Mouse (Mus musculus) liver, embryonic 13.5 days (tissue): Measurements from ENCODE around the gene Spata46. TPM values are rescaled to one million over a fixed set of nuclear protein-coding genes. Genes with fewer than 3 reads are reported as not detected.

Experiments
- ATAC-seq: fragments of 200-750 bp; cut with Nextera tagmentation; 2 replicates; pipeline ENCODE4 v1.8.0; 2017; ENCODE audit warnings: low read depth, mild to moderate bottlenecking, moderate number of reproducible peaks, moderate library complexity
- DNase-seq: peaks from one replicate; pipeline ENCODE4 v3.0.0; 2022
- H3K27ac ChIP-seq: fragments of 300-500 bp; sonication (generic); 2 replicates; pipeline ENCODE4 v1.5.1; 2015; ENCODE audit warnings: moderate library complexity, mild to moderate bottlenecking, inconsistent platforms
- H3K27me3 ChIP-seq: fragments of 300-500 bp; sonication (generic); 2 replicates; pipeline ENCODE4 v1.6.1; 2015; ENCODE audit warnings: mild to moderate bottlenecking, inconsistent platforms
- H3K36me3 ChIP-seq: fragments of 300-500 bp; sonication (generic); 2 replicates; pipeline ENCODE4 v1.6.1; 2015; ENCODE audit warnings: mild to moderate bottlenecking, inconsistent platforms
- H3K4me1 ChIP-seq: fragments of 300-500 bp; sonication (generic); replicated peaks from 2 replicates; pipeline ENCODE4 v1.6.1; 2015; ENCODE audit warnings: inconsistent platforms
- H3K4me2 ChIP-seq: fragments of 300-500 bp; sonication (generic); 2 replicates; pipeline ENCODE4 v1.6.1; 2015; ENCODE audit warnings: inconsistent platforms, mild to moderate bottlenecking, moderate library complexity
- H3K4me3 ChIP-seq: fragments of 300-500 bp; sonication (generic); replicated peaks from 2 replicates; pipeline ENCODE4 v1.5.1; 2015; ENCODE audit warnings: mild to moderate bottlenecking, inconsistent platforms
- H3K9ac ChIP-seq: fragments of 300-500 bp; sonication (generic); 2 replicates; pipeline ENCODE4 v1.6.1; 2015; ENCODE audit warnings: mild to moderate bottlenecking, inconsistent platforms
- H3K9me3 ChIP-seq: fragments of 300-500 bp; sonication (generic); replicated peaks from 2 replicates; pipeline ENCODE4 v1.6.1; 2016; ENCODE audit warnings: inconsistent platforms
- WGBS: fragments of 180-500 bp; shearing (Covaris S2); methylation state at CpG from one replicate; pipeline ENCODE4 v1.1.7; 2015; ENCODE audit not compliant: insufficient replicate concordance; 5-methylcytosine and 5-hydroxymethylcytosine counted together
- polyA plus RNA-seq: library from polyadenylated mRNA; unstranded; fragments of >200 nt; fragmentation: Nextera tagmentation; extraction: Ambion mirVana; gene quantifications from 2 replicates; pipeline ENCODE4 v1.2.1, GENCODE M21; 2015

Spata46 gene
- polyA plus RNA-seq, 1 experiment from 2014 or later = 0.31 TPM

- DNase-seq (no peak), ATAC-seq (no peak)
- no peak overlapping the region for H3K27ac ChIP-seq
- no peaks in the 10 kb centered on the region for H3K27me3 ChIP-seq
- H3K9me3 ChIP-seq = no peaks in the 10 kb centered on the region
- no peak overlapping the region for H3K9ac ChIP-seq
- H3K4me3 ChIP-seq = no peak overlapping the region
- H3K36me3 ChIP-seq = no peaks in the 10 kb centered on the region
- no peak overlapping the region for H3K4me2 ChIP-seq
- 67% methylated on average over 6 of the region's 6 CpGs for WGBS
- no peaks in the 10 kb centered on the region for H3K4me1 ChIP-seq
These were observed 6.1 kb upstream of the Spata46 start for GRCm38 (mm10) chr1:170302456-170302855.

GRCm38 (mm10) chr1:170303103-170303502 lies 5.5 kb upstream of the Spata46 start:
- Histone ChIP-seq H3K4me1 (no peaks in the 10 kb centered on the region), H3K36me3 (no peaks in the 10 kb centered on the region), H3K4me2 (no peak overlapping the region), H3K9ac (no peak overlapping the region), H3K27ac (no peak overlapping the region), H3K27me3 (no peaks in the 10 kb centered on the region), H3K9me3 (no peaks in the 10 kb centered on the region), H3K4me3 (no peak overlapping the region)
- DNase-seq = no peak
- ATAC-seq = no peak
- WGBS = 67% methylated on average over 6 of the region's 6 CpGs

- H3K4me2 ChIP-seq = no peak overlapping the region
- H3K9ac ChIP-seq = no peak overlapping the region
- no peak overlapping the region for H3K27ac ChIP-seq
- no peaks in the 10 kb centered on the region for H3K4me1 ChIP-seq
- no peak for DNase-seq
- H3K27me3 ChIP-seq = no peaks in the 10 kb centered on the region
- no peaks in the 10 kb centered on the region for H3K36me3 ChIP-seq
- 59% methylated on average over 10 of the region's 10 CpGs for WGBS
- no peak for ATAC-seq
- H3K4me3 ChIP-seq = no peak overlapping the region
- no peaks in the 10 kb centered on the region for H3K9me3 ChIP-seq
These were observed 3.6 kb upstream of the Spata46 start for GRCm38 (mm10) chr1:170305002-170305401.

GRCm38 (mm10) chr1:170306232-170306631 lies 2.4 kb upstream of the Spata46 start, which contains the start of gene Gm7694:
TSS of gene Gm7694 (minus strand) at chr1:170306332.
- 83% methylated on average over 4 of the region's 4 CpGs for WGBS
- no peak for ATAC-seq
- Histone ChIP-seq H3K27me3 (no peaks in the 10 kb centered on the region), H3K4me2 (no peak within 1 kb of the TSS), H3K9me3 (no peaks in the 10 kb centered on the region), H3K36me3 (no peaks in the 10 kb centered on the region), H3K4me1 (no peaks in the 10 kb centered on the region), H3K4me3 (no peak within 1 kb of the TSS), H3K27ac (no peak within 1 kb of the TSS), H3K9ac (no peak within 1 kb of the TSS)
- DNase-seq = no peak

- Histone ChIP-seq H3K4me2 (no peak overlapping the region), H3K9me3 (no peaks in the 10 kb centered on the region), H3K4me1 (no peaks in the 10 kb centered on the region), H3K4me3 (no peak overlapping the region), H3K27ac (no peak overlapping the region), H3K27me3 (no peaks in the 10 kb centered on the region), H3K9ac (no peak overlapping the region), H3K36me3 (no peaks in the 10 kb centered on the region)
- no peak for DNase-seq
- ATAC-seq = no peak
- WGBS = 64% methylated on average over 6 of the region's 6 CpGs
These were observed 2.8 kb downstream of the Spata46 start for GRCm38 (mm10) chr1:170311431-170311830.

GRCm38 (mm10) chr1:170322046-170322445 lies 13.4 kb downstream of the Spata46 start:
- DNase-seq (no peak), ATAC-seq (no peak)
- H3K4me3 ChIP-seq = no peak overlapping the region

DNA sequence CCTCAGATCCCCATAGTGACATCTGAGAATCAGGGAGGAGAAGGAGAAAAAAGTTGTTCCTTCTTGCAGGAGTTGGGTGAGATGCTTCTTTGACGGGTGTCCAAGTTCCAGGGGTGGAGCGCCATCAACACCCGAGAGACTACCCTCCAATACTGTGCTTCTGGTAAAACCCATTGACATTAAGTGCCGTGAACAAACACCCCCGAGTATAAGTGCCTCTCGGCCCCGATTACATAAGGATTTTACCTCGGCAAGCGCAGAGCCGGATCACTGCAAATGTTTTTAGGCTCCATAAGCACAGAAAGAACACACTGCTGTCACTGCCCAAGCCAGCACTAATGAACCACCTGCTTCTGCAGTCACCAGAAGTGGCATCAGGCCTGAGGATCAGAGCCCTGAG lies 14.4 kb downstream of the Spata46 start:
- no peak overlapping the region for H3K9ac ChIP-seq
- no peaks in the 10 kb centered on the region for H3K9me3 ChIP-seq
- no peak for DNase-seq
- WGBS = 76% methylated on average over 10 of the region's 10 CpGs
- no peak overlapping the region for H3K27ac ChIP-seq
- ATAC-seq = no peak
- no peak overlapping the region for H3K4me3 ChIP-seq
- no peaks in the 10 kb centered on the region for H3K27me3 ChIP-seq
- H3K36me3 ChIP-seq = no peaks in the 10 kb centered on the region
- no peaks in the 10 kb centered on the region for H3K4me1 ChIP-seq
- no peak overlapping the region for H3K4me2 ChIP-seq

More at GRCm38 (mm10) chr1:170322046-170322445, 13.4 kb downstream of the Spata46 start:
- WGBS = 71% methylated on average over 2 of the region's 2 CpGs
- Histone ChIP-seq H3K27ac (no peak overlapping the region), H3K9ac (no peak overlapping the region), H3K9me3 (no peaks in the 10 kb centered on the region), H3K27me3 (no peaks in the 10 kb centered on the region), H3K4me1 (no peaks in the 10 kb centered on the region), H3K4me2 (no peak overlapping the region), H3K36me3 (no peaks in the 10 kb centered on the region)

GRCm38 (mm10) chr1:170324312-170324711 lies 15.7 kb downstream of the Spata46 start:
- Histone ChIP-seq H3K4me2 (no peak overlapping the region), H3K4me1 (no peaks in the 10 kb centered on the region), H3K27ac (no peak overlapping the region), H3K36me3 (no peaks in the 10 kb centered on the region), H3K9ac (no peak overlapping the region), H3K4me3 (no peak overlapping the region), H3K9me3 (no peaks in the 10 kb centered on the region), H3K27me3 (no peaks in the 10 kb centered on the region)
- WGBS = 82% methylated on average over 1 of the region's 1 CpGs
- no peak for ATAC-seq
- no peak for DNase-seq

- DNase-seq = no peak
- 63% methylated on average over 4 of the region's 4 CpGs for WGBS
- no peaks in the 10 kb centered on the region for H3K4me1 ChIP-seq
- H3K9me3 ChIP-seq = no peaks in the 10 kb centered on the region
- H3K4me3 ChIP-seq = no peak overlapping the region
- ATAC-seq = no peak
- no peaks in the 10 kb centered on the region for H3K36me3 ChIP-seq
- no peak overlapping the region for H3K9ac ChIP-seq
- no peak overlapping the region for H3K27ac ChIP-seq
- no peak overlapping the region for H3K4me2 ChIP-seq
- H3K27me3 ChIP-seq = no peaks in the 10 kb centered on the region
These were observed 16.7 kb downstream of the Spata46 start for GRCm38 (mm10) chr1:170325277-170325676.

GRCm38 (mm10) chr1:170331926-170332325 lies 23.3 kb downstream of the Spata46 start:
- no peaks in the 10 kb centered on the region for H3K9me3 ChIP-seq
- no peaks in the 10 kb centered on the region for H3K36me3 ChIP-seq
- WGBS = 61% methylated on average over 6 of the region's 6 CpGs
- no peak overlapping the region for H3K9ac ChIP-seq
- no peak overlapping the region for H3K4me2 ChIP-seq
- ATAC-seq (no peak), DNase-seq (no peak)
- H3K27me3 ChIP-seq = no peaks in the 10 kb centered on the region
- H3K4me3 ChIP-seq = no peak overlapping the region
- H3K27ac ChIP-seq = no peak overlapping the region
- H3K4me1 ChIP-seq = no peaks in the 10 kb centered on the region

DNA sequence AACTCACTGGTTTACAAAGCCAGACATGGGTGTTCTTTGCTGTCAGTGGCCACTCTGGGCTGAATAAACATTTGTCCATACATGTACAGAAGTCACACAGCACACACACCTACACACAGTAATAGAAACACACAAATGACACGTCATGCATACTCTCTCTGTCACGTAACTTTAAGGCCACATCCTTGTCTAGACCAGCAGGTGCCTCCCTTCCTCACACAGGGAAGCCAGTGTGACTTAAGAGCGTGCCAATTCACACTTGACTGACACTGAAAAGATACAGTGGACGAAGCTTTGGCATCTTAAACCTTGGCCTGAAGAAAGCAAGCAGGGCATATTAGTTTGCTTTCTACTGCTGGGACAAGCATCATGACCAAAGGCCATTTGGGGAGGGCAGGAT lies 24.2 kb downstream of the Spata46 start:
- Histone ChIP-seq H3K4me1 (no peaks in the 10 kb centered on the region), H3K27ac (no peak overlapping the region), H3K27me3 (no peaks in the 10 kb centered on the region), H3K9ac (no peak overlapping the region), H3K4me2 (no peak overlapping the region), H3K4me3 (no peak overlapping the region), H3K36me3 (no peaks in the 10 kb centered on the region), H3K9me3 (no peaks in the 10 kb centered on the region)
- 51% methylated on average over 4 of the region's 4 CpGs for WGBS
- ATAC-seq (no peak), DNase-seq (no peak)

DNA sequence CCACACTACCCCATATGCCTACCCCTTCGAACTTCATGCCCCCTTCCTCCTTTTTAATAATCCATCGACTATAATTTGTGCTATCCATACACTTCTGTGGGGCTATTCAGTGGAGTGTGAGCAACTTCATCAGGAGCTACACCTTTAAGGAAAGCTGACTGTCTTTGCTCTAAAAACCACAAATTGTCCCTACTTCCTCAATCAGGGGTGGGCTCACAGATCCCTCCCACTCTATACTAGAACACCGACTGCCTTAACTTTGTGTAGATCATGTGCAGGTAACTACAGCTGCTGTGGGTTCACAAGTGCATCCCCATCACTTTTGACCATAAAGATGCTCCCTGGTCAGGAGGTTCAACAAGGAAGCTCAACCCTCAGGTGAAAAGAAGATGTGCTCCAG lies 31.3 kb downstream of the Spata46 start:
- no peak for DNase-seq
- H3K27ac ChIP-seq = no peak overlapping the region
- WGBS = 54% methylated on average over 3 of the region's 3 CpGs
- no peaks in the 10 kb centered on the region for H3K36me3 ChIP-seq
- ATAC-seq = no peak
- no peaks in the 10 kb centered on the region for H3K9me3 ChIP-seq
- H3K9ac ChIP-seq = no peak overlapping the region
- no peaks in the 10 kb centered on the region for H3K4me1 ChIP-seq
- H3K4me3 ChIP-seq = no peak overlapping the region
- H3K4me2 ChIP-seq = no peak overlapping the region
- no peaks in the 10 kb centered on the region for H3K27me3 ChIP-seq
